ENCODE assay signal across 8 mouse cellular contexts in the genomic region with DNA sequence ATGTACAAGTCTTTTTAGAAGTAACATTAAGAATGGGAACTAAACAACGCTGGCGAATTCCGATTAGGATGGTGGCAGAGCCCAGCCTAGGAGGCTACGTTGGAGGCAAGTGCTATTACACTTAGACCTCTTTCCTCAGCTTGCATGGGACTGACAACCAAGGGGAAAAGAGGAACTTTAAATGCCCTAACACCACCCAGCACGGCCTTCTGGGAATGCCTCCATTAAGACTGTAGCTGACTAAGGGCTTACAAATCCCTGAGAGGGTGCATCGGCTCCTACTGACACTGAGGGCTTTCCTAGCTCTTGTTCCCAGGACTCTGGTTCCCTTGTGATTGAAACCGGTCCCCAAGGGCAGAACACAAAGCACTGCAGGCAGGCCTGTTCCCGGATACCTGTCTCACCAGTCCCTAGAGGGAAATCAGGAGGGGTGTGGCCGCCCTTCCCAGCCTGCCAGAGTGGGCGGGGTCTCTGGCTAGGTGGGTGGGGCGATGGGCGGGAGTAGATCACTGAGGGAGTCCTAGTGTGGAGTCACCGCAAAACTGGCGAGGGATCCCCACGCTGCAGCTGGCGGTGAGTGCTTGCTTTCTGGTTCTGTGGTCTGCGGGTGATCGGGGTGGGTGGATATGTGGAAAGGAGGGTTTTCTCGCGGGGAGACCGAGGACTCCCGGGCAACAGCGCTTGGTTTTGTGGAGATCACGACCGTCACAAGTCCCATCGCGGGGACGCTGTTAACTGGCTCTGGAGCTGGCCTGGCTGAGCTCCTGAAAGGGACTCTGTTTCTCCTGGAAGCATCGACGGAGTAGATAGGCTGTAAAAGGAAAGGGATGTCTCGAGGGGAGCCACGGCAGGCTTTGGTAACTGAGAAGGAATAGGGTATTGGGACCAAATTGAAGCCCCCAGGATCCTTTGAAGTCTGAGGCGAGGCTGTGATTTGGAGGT. TPM values are rescaled to one million over a fixed set of nuclear protein-coding genes. Genes with fewer than 3 reads are reported as not detected.
DNase-seq lines count a peak whose midpoint lies in the region; ATAC-seq and TF ChIP-seq lines count a peak whose summit lies in the region.

A gene (plus strand): TSS at position 479 of the 942 bp plus-strand sequence.

- peak within 1 kb of the TSS; percentile 57 for H3K4me2 ChIP-seq in neural tube, embryonic 13.5 days

- DNase-seq in adrenal gland, adult 8-10 months: peak; percentile 84
- DNase-seq in embryonic facial prominence, embryonic 10.5 days (ENCODE audit: low spot score): peak; percentile 83
- peak; percentile 91 for DNase-seq in heart, adult 2 months
- DNase-seq in kidney, adult 11 months: peak; percentile 91
- DNase-seq in lung, adult 18-20 months: peak; percentile 93 to 94
- DNase-seq in thymus, adult 18-20 months: peak; percentile 65 to 77

- no peak for TF ChIP-seq CTCF in C2C12 (IDR thresholded peaks at IDR 0.05; ENCODE audit: control insufficient read depth, insufficient read depth, insufficient read length)
- no peak for TF ChIP-seq CTCF in heart, adult 2 months (IDR thresholded peaks at IDR 0.05)

- peaks cover 24% of the 10 kb centered on the region for H3K4me1 ChIP-seq in embryonic facial prominence, embryonic 10.5 days
- peaks cover 22% of the 10 kb centered on the region for H3K4me1 ChIP-seq in heart, adult 2 months (ENCODE audit: control insufficient read depth, insufficient read depth, low read length)
- H3K4me1 ChIP-seq in neural tube, embryonic 13.5 days (replicated peaks): peaks cover 15% of the 10 kb centered on the region

- intact Hi-C loops in heart, adult 2 months (cut with DNase I): loop anchor here (2.0 to 5.0 kb wide), 2 partner anchors 16 to 50 kb away; a partner anchor contains a TSS

- peak; percentile 79 for TF ChIP-seq POLR2A in heart, adult 2 months (IDR thresholded peaks at IDR 0.05; ENCODE audit: insufficient read depth, low read depth, low read length)

- peak within 1 kb of the TSS; percentile 46 for H3K27ac ChIP-seq in embryonic facial prominence, embryonic 10.5 days (replicated peaks)
- H3K27ac ChIP-seq in heart, adult 2 months: peak within 1 kb of the TSS; percentile 64
- no peak within 1 kb of the TSS for H3K27ac ChIP-seq in neural tube, embryonic 13.5 days (replicated peaks)

- H3ac ChIP-seq in C2C12 (ENCODE audit: control insufficient read depth, insufficient read length, low read depth): peak within 1 kb of the TSS; percentile 3

- 0 out of 2 replicates have a peak, but pooled peaks have one; percentile 37 for TF ChIP-seq EP300 in heart, adult 2 months (IDR thresholded peaks at IDR 0.05; ENCODE audit: insufficient read depth, low read depth, low read length)

- no peaks in the 10 kb centered on the region for H3K27me3 ChIP-seq in C2C12 (ENCODE audit: control insufficient read depth, insufficient read depth, insufficient read length)
- H3K27me3 ChIP-seq in embryonic facial prominence, embryonic 10.5 days (replicated peaks; ENCODE audit: low read depth, poor library complexity, severe bottlenecking): peaks cover 54% of the 10 kb centered on the region
- no peaks in the 10 kb centered on the region for H3K27me3 ChIP-seq in heart, adult 2 months (ENCODE audit: control insufficient read depth, insufficient read depth, low read length)
- H3K27me3 ChIP-seq in neural tube, embryonic 13.5 days: peaks cover 7% of the 10 kb centered on the region

- H3K79me2 ChIP-seq in C2C12 (ENCODE audit: control insufficient read depth, insufficient read depth): no peaks in the 10 kb centered on the region
- H3K79me2 ChIP-seq in heart, adult 2 months (replicated peaks; ENCODE audit: control insufficient read depth, insufficient read depth, low read length): no peaks in the 10 kb centered on the region

- no peaks in the 10 kb centered on the region for H3K9me3 ChIP-seq in embryonic facial prominence, embryonic 10.5 days
- no peaks in the 10 kb centered on the region for H3K9me3 ChIP-seq in neural tube, embryonic 13.5 days

- H3K4me3 ChIP-seq in C2C12 (ENCODE audit: insufficient read depth, poor library complexity, severe bottlenecking): peak within 1 kb of the TSS; percentile 7
- H3K4me3 ChIP-seq in embryonic facial prominence, embryonic 10.5 days: peak within 1 kb of the TSS; percentile 59
- H3K4me3 ChIP-seq in heart, adult 2 months: peak within 1 kb of the TSS; percentile 59
- peak within 1 kb of the TSS; percentile 32 for H3K4me3 ChIP-seq in neural tube, embryonic 13.5 days

- H3K79me3 ChIP-seq in C2C12 (ENCODE audit: low read depth): no peaks in the 10 kb centered on the region

- H3K9ac ChIP-seq in heart, adult 2 months (ENCODE audit: low read depth, low read length): peak within 1 kb of the TSS; percentile 67
- peak within 1 kb of the TSS; percentile 43 for H3K9ac ChIP-seq in neural tube, embryonic 13.5 days

- WGBS in embryonic facial prominence, embryonic 10.5 days: 8% methylated on average over 33 of the region's 33 CpGs
- WGBS in heart, adult 2 months: 11% methylated on average over 33 of the region's 33 CpGs
- WGBS in neural tube, embryonic 13.5 days: 9% methylated on average over 33 of the region's 33 CpGs

- H3K36me3 ChIP-seq in C2C12 (ENCODE audit: control insufficient read depth, insufficient read depth): no peaks in the 10 kb centered on the region
- H3K36me3 ChIP-seq in embryonic facial prominence, embryonic 10.5 days (replicated peaks): no peaks in the 10 kb centered on the region
- H3K36me3 ChIP-seq in heart, adult 2 months (ENCODE audit: control insufficient read depth, insufficient read depth, low read length): no peaks in the 10 kb centered on the region
- no peaks in the 10 kb centered on the region for H3K36me3 ChIP-seq in neural tube, embryonic 13.5 days

- ATAC-seq in neural tube, embryonic 13.5 days (ENCODE audit: low read depth): no peak; the same call in 1 of the 2 replicates

TF ChIP-seq in C2C12, 6 proteins besides CTCF, POLR2A, EP300 and RAD21:
- TF ChIP-seq USF1 (IDR thresholded peaks at IDR 0.05; ENCODE audit: low read depth) (no peak), MYOG (IDR thresholded peaks at IDR 0.05; ENCODE audit: control insufficient read depth, extremely low read depth, insufficient read length) (no peak), CEBPB (IDR thresholded peaks at IDR 0.05; ENCODE audit: low read depth) (no peak), MAX (IDR thresholded peaks at IDR 0.05) (no peak), MYOD1 (IDR thresholded peaks at IDR 0.05; ENCODE audit: control insufficient read depth, insufficient read length, low read depth) (no peak), FOSL1 (IDR thresholded peaks at IDR 0.05; ENCODE audit: insufficient read depth, low read length, poor library complexity, severe bottlenecking) (no peak)

RNA-seq across cellular contexts. Expression of the gene that starts here (rescaled TPM):
- 0.43 TPM for polyA plus RNA-seq in C2C12 (2012; fragmentation: generic; extraction: Trizol)
- total RNA-seq in adrenal gland, adult 8-10 months (2022): 1 to 10 TPM; 1.0 to 2.1 (median 1.4) TPM
- 0.12 and 0.19 TPM in 2 replicates for polyA plus RNA-seq in embryonic facial prominence, embryonic 10.5 days (2016; fragmentation: Nextera tagmentation; extraction: Ambion mirVana)
- total RNA-seq in heart, adult 2 months (2021): 1 to 10 TPM; 1.1 to 1.5 TPM
- polyA plus RNA-seq in heart, adult 2 months (2012; rRNA removed): 1.3 and 1.9 TPM in 2 replicates
- polyA plus RNA-seq in neural tube, embryonic 13.5 days (2015; fragmentation: Nextera tagmentation; extraction: Ambion mirVana): 0.10 TPM in 1 of 2 replicates, not detected in the other

Comparison
In these comparisons a context has a peak if more than half of its experiments do, and no peak if none do; other contexts are left out.
1. Peak in DNase-seq, H3K4me3 ChIP-seq and H3K27ac ChIP-seq in embryonic facial prominence, embryonic 10.5 days; RNA of the gene not detected or under 1 TPM.
2. H3K4me3 ChIP-seq: peak in every context shown above with its lines; median percentile 59 in embryonic facial prominence, embryonic 10.5 days; 59 in heart, adult 2 months; 32 in neural tube, embryonic 13.5 days; 7 in C2C12.